Mouse (Mus musculus) olfactory bulb, adult 2 months (tissue): ENCODE results near the gene Ccndbp1. TPM values are rescaled to one million over a fixed set of nuclear protein-coding genes. Genes with fewer than 3 reads are reported as not detected.

Experiments
- H3K27ac ChIP-seq: fragments of 200-500 bp; 2 replicates; pipeline ENCODE4 v1.5.1; 2012; ENCODE audit warnings: low read depth, low read length; ENCODE audit not compliant: insufficient read depth
- H3K4me1 ChIP-seq: fragments of 200-500 bp; 2 replicates; pipeline ENCODE4 v1.6.1; 2012; ENCODE audit warnings: low read length; ENCODE audit not compliant: control insufficient read depth, insufficient read depth
- H3K4me3 ChIP-seq: fragments of 200-500 bp; 2 replicates; pipeline ENCODE4 v1.5.1; 2012; ENCODE audit warnings: mild to moderate bottlenecking, low read depth, low read length, moderate library complexity; ENCODE audit not compliant: insufficient read depth
- CTCF ChIP-seq: fragments of 200-500 bp; IDR thresholded peaks from 2 replicates; pipeline ENCODE4 v1.5.1; 2012; ENCODE audit warnings: low read depth, mild to moderate bottlenecking, low read length, moderate library complexity; ENCODE audit not compliant: insufficient read depth
- POLR2A ChIP-seq: fragments of 200-500 bp; IDR thresholded peaks from 2 replicates; pipeline ENCODE4 v1.6.1; 2012; ENCODE audit warnings: mild to moderate bottlenecking, low read depth, low read length, moderate library complexity; ENCODE audit not compliant: insufficient read depth
- WGBS: fragments of 180-500 bp; shearing (Covaris S2); methylation state at CpG from one replicate; pipeline ENCODE4 v1.1.7; 2018; 5-methylcytosine and 5-hydroxymethylcytosine counted together
- polyA plus RNA-seq: library from polyadenylated mRNA; stranded (reverse); fragments of >200 nt; gene quantifications from 2 replicates; pipeline ENCODE4 v1.2.4, GENCODE M21; 2012; ENCODE audit warnings: low replicate concordance; ENCODE audit not compliant: missing spikeins, insufficient read depth, insufficient read length

Ccndbp1 gene
- polyA plus RNA-seq, 1 experiment: not detected

DNA sequence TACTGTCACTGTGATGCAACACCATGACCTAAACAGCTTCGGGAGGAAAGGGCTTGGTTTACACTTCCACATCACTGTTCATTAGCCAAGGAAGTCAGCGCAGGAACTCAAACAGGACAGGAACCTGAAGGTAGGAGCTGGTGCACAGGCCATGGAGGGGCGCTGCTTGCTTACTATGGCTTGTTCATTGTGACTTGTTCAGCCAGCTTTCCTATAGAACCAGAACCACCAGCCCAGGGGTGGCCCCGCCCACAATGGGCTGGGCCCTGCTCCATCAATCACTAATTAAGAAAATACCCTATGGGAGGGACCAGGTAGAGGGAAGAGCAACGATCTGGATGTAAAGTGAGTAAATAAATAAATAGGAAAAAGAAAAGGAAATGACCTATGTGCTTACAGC lies 35.2 kb upstream of the Ccndbp1 start:
- WGBS: 18% methylated on average over 5 of the region's 5 CpGs
- no peak overlapping the region for H3K27ac ChIP-seq
- H3K4me3 ChIP-seq: no peak overlapping the region
- no peaks in the 10 kb centered on the region for H3K4me1 ChIP-seq
- no peak for TF ChIP-seq CTCF
- no peak for TF ChIP-seq POLR2A

DNA sequence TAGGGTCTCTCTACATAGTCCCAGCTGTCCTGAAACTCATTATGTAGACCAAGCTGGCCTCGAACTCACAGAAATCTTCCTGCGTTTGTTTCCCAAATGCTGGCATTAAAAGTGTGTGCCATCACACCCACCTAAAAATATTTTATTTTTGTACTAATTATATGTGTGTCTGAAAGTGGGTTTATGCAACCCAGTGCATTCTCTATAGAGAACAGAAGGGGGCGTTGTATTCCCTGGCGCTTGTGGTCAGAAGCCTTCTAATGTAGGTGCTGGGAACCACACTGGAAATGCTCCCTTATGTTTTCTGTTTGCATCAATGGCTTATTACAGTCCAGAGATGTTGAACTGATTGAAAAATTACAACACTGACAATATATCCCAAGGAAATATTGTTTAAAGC lies 31.9 kb upstream of the Ccndbp1 start:
- Histone ChIP-seq H3K27ac (no peak overlapping the region), H3K4me1 (no peaks in the 10 kb centered on the region), H3K4me3 (no peak overlapping the region)
- TF ChIP-seq POLR2A (no peak), CTCF (no peak)
- WGBS: 35% methylated on average over 4 of the region's 4 CpGs

DNA sequence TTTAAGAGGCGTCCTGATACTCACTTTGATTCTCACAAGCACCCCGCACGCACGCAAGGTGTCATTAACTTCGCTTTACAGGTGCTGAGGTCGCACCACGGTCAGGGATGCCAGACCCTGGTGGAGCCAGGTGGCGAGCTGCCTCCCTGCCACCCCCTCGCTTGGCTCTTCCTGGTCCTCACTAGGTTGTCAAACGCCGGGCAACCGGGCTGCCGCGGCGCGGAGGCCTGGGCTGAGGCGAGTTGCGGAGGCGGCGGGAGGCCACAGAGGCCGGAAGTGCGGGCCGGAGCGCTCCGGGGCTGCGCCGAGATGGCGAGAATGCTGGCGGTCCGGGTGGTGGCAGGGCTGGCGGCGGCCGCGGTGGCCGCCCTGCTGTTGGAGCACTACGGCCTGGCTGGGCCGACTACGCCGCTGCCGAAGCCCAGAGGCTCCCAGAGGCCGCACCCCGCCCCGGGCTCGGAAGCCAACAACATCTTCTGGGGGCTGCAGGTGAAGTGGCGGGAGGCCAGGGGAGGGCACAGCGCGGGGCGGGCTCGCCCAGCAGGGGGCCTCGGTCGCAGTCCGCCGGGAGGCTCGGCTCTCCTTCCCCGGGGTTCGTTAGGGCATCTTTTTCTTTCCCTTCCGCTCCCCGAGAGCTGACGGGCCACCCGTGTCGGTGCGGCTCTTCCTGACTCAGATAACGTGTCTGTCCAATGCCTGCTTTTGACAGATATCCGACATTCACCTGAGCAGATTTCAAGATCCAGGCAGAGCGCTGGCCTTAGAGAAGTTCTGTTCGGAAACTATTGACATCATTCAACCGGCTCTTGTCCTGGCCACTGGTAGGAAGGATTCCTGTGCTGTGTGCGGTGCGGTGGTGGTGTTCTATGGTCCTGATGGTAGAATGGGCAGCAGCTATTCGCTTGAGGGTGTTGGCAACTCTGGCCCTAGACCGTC lies 30.9 kb upstream of the Ccndbp1 start, which contains the start of gene Tmem62:
Gene Tmem62 (plus strand): TSS at position 28 of the 936 bp plus-strand sequence.
- H3K4me3 ChIP-seq: peak within 1 kb of the TSS; percentile 93
- no peak for TF ChIP-seq POLR2A
- under 1% methylated on average over 70 of the region's 71 CpGs for WGBS
- H3K27ac ChIP-seq: peak within 1 kb of the TSS; percentile 87
- H3K4me1 ChIP-seq: no peaks in the 10 kb centered on the region

DNA sequence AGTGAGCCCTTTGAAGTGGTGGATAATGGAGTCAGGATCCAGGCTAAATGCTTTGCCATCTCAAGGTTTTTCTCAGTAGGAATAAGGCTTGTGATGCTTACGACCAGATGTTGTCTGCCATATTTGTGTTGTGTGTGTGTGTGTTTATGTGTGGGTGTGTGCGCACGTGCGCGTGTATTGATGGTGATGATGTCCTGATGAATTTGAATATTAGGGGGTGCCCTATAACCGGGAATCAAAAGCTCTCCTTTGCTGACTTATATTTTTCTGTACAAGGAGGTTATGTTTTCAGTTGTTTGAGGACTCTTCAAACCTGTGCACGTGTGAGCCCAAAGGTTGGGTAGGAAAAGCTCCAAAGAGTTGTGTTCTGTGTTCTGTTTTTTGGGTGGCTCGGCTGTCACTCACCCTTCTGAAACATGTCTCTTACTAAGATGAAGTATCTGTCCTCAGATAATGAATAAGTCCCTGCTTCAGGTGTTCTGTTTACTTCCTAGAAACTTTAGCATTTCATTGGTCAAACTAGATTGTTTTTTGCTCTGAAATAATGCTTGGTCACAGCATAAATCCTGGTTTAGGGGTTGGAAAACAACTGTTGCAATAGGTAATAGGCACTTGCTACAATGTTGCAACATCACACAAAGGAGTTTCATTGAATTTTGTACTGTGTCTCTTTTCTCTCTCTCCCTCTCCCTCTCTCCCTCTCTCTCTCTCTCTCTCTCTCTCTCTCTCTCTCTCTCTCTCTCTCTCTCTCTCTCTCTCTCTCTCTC lies 30.1 kb upstream of the Ccndbp1 start:
- 63% methylated on average over 8 of the region's 8 CpGs for WGBS
- Histone ChIP-seq H3K4me1 (no peaks in the 10 kb centered on the region), H3K4me3 (peak overlapping the region; percentile 93), H3K27ac (0 out of 2 replicates have a peak overlapping the region, but pooled peaks have one; percentile 87)
- TF ChIP-seq CTCF (no peak), POLR2A (no peak)

DNA sequence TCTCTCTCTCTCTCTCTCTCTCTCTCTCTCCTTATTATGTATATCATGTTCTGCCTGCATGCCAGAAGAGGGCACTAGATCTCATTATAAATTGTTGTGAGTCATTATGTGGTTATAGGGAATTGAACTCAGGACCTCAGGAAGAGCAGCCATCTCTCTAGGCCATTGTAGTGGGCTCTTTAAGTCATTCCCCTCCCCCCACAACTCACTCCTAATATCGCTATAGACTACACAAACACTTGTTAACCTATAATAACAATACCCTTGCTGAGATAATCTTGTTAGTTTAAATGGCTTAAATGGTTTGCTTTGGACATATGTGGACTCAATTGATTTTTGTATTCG lies 29.5 kb upstream of the Ccndbp1 start:
- Histone ChIP-seq H3K4me1 (no peaks in the 10 kb centered on the region), H3K27ac (no peak overlapping the region), H3K4me3 (no peak overlapping the region)
- TF ChIP-seq POLR2A: no peak
- 34% methylated on average over 2 of the region's 2 CpGs for WGBS

DNA sequence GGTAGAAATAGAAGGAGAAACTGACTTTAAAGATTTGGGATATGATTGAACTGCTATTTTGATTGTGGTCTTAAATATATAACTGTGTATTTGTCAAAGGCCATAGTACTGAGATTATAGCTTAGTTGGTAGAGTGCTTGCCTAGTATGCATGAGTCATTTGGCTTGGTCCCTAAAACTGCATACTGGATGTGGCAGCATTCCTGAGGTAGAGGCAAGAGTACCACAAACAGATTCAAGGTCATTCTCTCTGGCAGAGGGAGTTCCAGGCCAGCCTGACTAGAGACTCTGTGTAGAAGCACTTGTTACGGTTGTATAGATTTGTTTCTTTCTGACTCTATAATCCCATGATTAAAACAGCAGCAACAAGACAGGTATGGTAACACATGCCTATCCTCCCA lies 28.4 kb upstream of the Ccndbp1 start:
- WGBS: 79% methylated on average over 1 of the region's 1 CpGs
- no peaks in the 10 kb centered on the region for H3K4me1 ChIP-seq
- TF ChIP-seq POLR2A (no peak), CTCF (no peak)
- H3K27ac ChIP-seq: no peak overlapping the region
- no peak overlapping the region for H3K4me3 ChIP-seq

DNA sequence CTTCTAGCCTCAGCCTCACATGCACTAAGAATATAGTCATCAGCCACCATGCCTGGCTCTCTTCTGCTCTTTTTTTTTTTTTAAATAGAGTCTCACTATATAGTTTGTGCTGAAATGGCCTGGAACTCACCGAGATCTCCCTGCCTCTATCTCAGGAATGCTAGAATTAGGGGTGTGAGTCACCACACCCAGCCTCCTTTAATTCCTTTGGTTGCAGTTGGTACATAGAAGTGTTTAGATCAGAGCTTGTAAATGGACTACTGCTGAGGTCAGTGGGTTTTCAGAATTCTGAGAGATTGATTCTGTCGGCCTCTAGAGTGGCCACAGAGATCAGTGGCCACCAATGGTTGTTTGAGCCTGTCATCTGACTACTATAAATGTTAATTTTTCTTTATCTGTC lies 27.3 kb upstream of the Ccndbp1 start:
- Histone ChIP-seq H3K4me3 (no peak overlapping the region), H3K27ac (no peak overlapping the region), H3K4me1 (no peaks in the 10 kb centered on the region)
- WGBS: 64% methylated on average over 2 of the region's 2 CpGs
- no peak for TF ChIP-seq CTCF
- no peak for TF ChIP-seq POLR2A

DNA sequence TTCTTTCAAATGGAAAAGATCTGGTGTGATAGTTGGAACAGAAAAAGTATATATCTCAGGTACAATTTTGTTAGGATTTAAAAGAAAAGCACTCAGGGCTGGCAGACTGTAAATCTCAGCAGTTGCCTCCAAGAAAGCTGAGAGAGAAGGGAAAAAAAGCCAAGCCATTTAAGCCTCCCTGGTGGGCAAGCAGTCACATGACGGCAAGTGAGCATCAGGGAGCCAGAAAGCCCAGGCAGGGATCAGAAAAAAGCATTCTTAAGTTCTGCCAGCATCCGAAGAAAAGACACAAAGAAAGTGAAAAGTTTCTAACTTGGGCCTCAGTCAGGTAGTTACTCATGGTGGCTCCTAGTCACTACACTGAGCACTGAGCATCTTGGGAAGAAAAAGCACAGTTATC lies 24.6 kb upstream of the Ccndbp1 start:
- no peak for TF ChIP-seq POLR2A
- no peak for TF ChIP-seq CTCF
- 28% methylated on average over 2 of the region's 2 CpGs for WGBS
- H3K4me1 ChIP-seq: no peaks in the 10 kb centered on the region
- no peak overlapping the region for H3K4me3 ChIP-seq
- H3K27ac ChIP-seq: no peak overlapping the region

DNA sequence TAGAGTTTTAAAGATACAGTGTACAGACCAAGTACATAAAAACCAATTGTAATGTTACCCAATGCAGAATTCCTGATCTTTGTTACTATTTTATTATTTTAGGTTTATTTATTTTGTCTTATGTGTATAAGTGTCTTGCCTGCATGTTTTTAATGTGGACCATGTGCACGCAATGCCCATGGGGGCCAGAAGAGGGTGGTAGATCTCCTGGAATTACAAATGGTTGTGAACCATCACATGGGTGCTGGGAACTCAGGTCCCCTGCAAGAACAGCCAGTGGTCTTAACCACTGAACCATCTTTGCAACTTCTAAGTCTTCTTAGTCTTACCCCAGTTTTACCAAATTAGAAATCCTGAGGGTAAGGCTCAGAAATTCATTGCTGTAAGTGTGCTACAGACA lies 23.0 kb upstream of the Ccndbp1 start:
- H3K4me1 ChIP-seq: no peaks in the 10 kb centered on the region
- WGBS: 94% methylated on average over 1 of the region's 1 CpGs

More for the DNA sequence above, 23.0 kb upstream of the Ccndbp1 start:
- TF ChIP-seq POLR2A (no peak), CTCF (no peak)
- no peak overlapping the region for H3K4me3 ChIP-seq
- no peak overlapping the region for H3K27ac ChIP-seq
